Mouse (Mus musculus) cortical plate, adult 2 months (tissue): ENCODE data around the gene Cbr3.

Experiments used
- CTCF ChIP-seq: fragments of 200-500 bp; IDR thresholded peaks from 2 replicates; pipeline ENCODE4 v1.5.1; 2011; ENCODE audit warnings: mild to moderate bottlenecking, control low read depth, low read length; ENCODE audit not compliant: insufficient read depth; ENCODE audit errors: extremely low read depth
- POLR2A ChIP-seq: fragments of 200-500 bp; IDR thresholded peaks from 2 replicates; pipeline ENCODE4 v1.6.1; 2011; ENCODE audit warnings: mild to moderate bottlenecking, low read length, control low read depth; ENCODE audit not compliant: insufficient read depth; ENCODE audit errors: extremely low read depth

GRCm38 (mm10) chr16:93709217-93709616 lies 26.2 kb downstream of the Cbr3 start:
- no peak for TF ChIP-seq CTCF
- TF ChIP-seq POLR2A, result no peak
